Mouse (Mus musculus) ES-E14 (cell line): Measurements from ENCODE around the gene Shroom4. TPM values are rescaled to one million over a fixed set of nuclear protein-coding genes. Genes with fewer than 3 reads are reported as not detected.

Source experiments
- DNase-seq: peaks from one replicate; pipeline ENCODE4 v3.0.0-alpha.2; 2013; ENCODE audit warnings: low read depth, low spot score
- H3K27ac ChIP-seq: 2 replicates; pipeline ENCODE4 v1.5.1; 2012; ENCODE audit warnings: low read depth, mild to moderate bottlenecking, low read length, moderate library complexity, mixed read lengths; ENCODE audit not compliant: poor library complexity, insufficient read depth, severe bottlenecking
- H3K36me3 ChIP-seq: 2 replicates; pipeline ENCODE4 v1.6.1; 2012; ENCODE audit warnings: mild to moderate bottlenecking, low read length, moderate library complexity, mixed read lengths; ENCODE audit not compliant: control insufficient read depth, poor library complexity, insufficient read depth, severe bottlenecking
- H3K4me1 ChIP-seq, 2 experiments: fragments of 150-350 bp in 1 of 2; sonication (generic) in 1 of 2; 2 replicates each; pipeline ENCODE4 v1.6.1; 2012; ENCODE audit warnings: low read length in 2 of 2, mild to moderate bottlenecking in 1 of 2, mixed read lengths in 1 of 2; ENCODE audit not compliant: control insufficient read depth in 2 of 2, insufficient read depth in 2 of 2, poor library complexity in 1 of 2
- H3K4me3 ChIP-seq, 2 experiments: fragments of 150-350 bp in 1 of 2; sonication (generic) in 1 of 2; 2 replicates each; pipeline ENCODE4 v1.5.1; 2012; ENCODE audit warnings: low read length in 2 of 2, low read depth in 1 of 2, mild to moderate bottlenecking in 1 of 2, mixed read lengths in 1 of 2; ENCODE audit not compliant: insufficient read depth in 1 of 2, poor library complexity in 1 of 2, severe bottlenecking in 1 of 2
- H3K9ac ChIP-seq: 2 replicates; pipeline ENCODE4 v1.6.1; 2012; ENCODE audit warnings: low read depth, mild to moderate bottlenecking, low read length, mixed read lengths; ENCODE audit not compliant: poor library complexity, insufficient read depth, severe bottlenecking
- H3K9me3 ChIP-seq: fragments of 150-350 bp; sonication (generic); 2 replicates; pipeline ENCODE4 v1.6.1; 2012; ENCODE audit warnings: low read depth, mild to moderate bottlenecking, low read length; ENCODE audit not compliant: control insufficient read depth, insufficient read depth
- CHD2 ChIP-seq: IDR thresholded peaks from 2 replicates; pipeline ENCODE4 v1.6.1; 2014; ENCODE audit warnings: mild to moderate bottlenecking, low read depth, low read length, inconsistent platforms
- HCFC1 ChIP-seq: IDR thresholded peaks from 2 replicates; pipeline ENCODE4 v1.6.1; 2012; ENCODE audit warnings: low read length, inconsistent platforms, borderline replicate concordance; ENCODE audit not compliant: insufficient read depth
- MAFK ChIP-seq: IDR thresholded peaks from 2 replicates; pipeline ENCODE4 v1.6.1; 2014; ENCODE audit warnings: mild to moderate bottlenecking, low read depth, low read length, inconsistent platforms; ENCODE audit not compliant: insufficient read depth
- ZC3H11A ChIP-seq: IDR thresholded peaks from 2 replicates; pipeline ENCODE4 v1.6.1; 2012; ENCODE audit warnings: low read depth, mild to moderate bottlenecking, inconsistent platforms, low read length, borderline replicate concordance
- ZNF384 ChIP-seq: IDR thresholded peaks from 2 replicates; pipeline ENCODE4 v1.6.1; 2012; ENCODE audit warnings: low read depth, low read length, inconsistent platforms
- in situ Hi-C, 2 experiments: fragments of 600-800 bp; cut with MboI; formaldehyde crosslinking; loops; one replicate each; pipeline ENCODE4 v1.15.1; 2025; ENCODE audit warnings: low sequenced_read_pairs in 2 of 2, inconsistent platforms in 1 of 2; ENCODE audit not compliant: unreplicated experiment in 2 of 2
- total RNA-seq: library from RNA; depleted of rRNA; stranded (reverse); fragments of 300-350 nt; gene quantifications from 2 replicates; pipeline ENCODE4 v1.2.3, GENCODE M21; 2012

Shroom4 gene
- total RNA-seq, 1 experiment = 12.7 TPM

- H3K36me3 ChIP-seq = no peaks in the 10 kb centered on the region
- H3K9ac ChIP-seq = no peak overlapping the region
- in situ Hi-C loops = no loop called here
- no peak for DNase-seq
- H3K4me1 ChIP-seq = no peaks in the 10 kb centered on the region
- no peaks in the 10 kb centered on the region for H3K9me3 ChIP-seq
- TF ChIP-seq ZNF384 = no peak
- no peak for TF ChIP-seq ZC3H11A
- TF ChIP-seq MAFK = no peak
- TF ChIP-seq CHD2 = no peak
- TF ChIP-seq HCFC1 = no peak
- H3K4me3 ChIP-seq = no peak overlapping the region
- no peak overlapping the region for H3K27ac ChIP-seq
These were observed 75.5 kb downstream of the Shroom4 start for GRCm38 (mm10) chrX:6475177-6475576.

DNA sequence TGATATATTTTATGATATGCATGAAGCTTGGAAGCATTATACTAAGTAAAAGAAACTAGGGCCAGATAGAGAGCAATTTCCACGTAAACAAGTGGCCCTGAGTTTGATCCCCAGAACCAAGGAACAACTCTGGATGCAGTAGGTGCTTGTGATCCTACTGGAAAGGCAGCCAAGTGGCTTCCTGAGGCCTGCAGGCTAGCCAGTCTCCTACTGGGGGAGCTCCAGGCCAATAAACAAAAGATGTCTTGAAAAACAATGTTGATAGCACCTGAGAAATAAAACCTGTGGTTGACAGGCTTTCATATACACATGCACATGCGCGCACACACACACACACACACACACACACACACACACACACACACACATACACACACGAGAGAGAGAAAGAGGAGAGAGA is 82.6 kb downstream of the Shroom4 start:
- TF ChIP-seq ZNF384 (no peak), ZC3H11A (no peak), HCFC1 (no peak), CHD2 (no peak), MAFK (no peak)
- H3K36me3 ChIP-seq = no peaks in the 10 kb centered on the region
- H3K9me3 ChIP-seq = no peaks in the 10 kb centered on the region
- DNase-seq = no peak
- H3K4me3 ChIP-seq = no peak overlapping the region
- H3K27ac ChIP-seq = no peak overlapping the region
- no peak overlapping the region for H3K9ac ChIP-seq
- in situ Hi-C loops = no loop called here
- no peaks in the 10 kb centered on the region for H3K4me1 ChIP-seq

DNA sequence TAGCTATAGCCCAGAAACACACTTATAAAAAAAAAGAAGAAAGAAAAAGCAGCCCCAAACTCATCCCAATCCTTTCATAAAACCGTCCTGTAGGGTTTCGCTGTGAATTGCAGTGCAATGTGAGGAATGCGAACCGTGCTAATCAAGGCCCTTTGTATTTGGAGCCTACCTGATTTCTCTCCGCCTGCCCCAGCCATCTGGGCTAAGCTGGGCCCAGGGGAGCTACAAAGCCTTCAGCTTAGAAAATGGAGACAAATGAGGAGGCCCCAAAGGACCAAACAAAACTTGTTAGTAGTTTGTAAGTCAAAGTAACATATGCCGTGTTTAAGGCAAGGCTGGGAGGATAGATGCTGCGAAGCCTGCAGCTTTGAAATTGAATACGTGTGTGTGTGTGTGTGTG is 84.2 kb downstream of the Shroom4 start:
- in situ Hi-C loops = no loop called here
- Histone ChIP-seq H3K4me1 (no peaks in the 10 kb centered on the region), H3K9ac (no peak overlapping the region), H3K36me3 (no peaks in the 10 kb centered on the region), H3K4me3 (no peak overlapping the region), H3K27ac (no peak overlapping the region), H3K9me3 (no peaks in the 10 kb centered on the region)
- DNase-seq = no peak
- no peak for TF ChIP-seq CHD2

DNA sequence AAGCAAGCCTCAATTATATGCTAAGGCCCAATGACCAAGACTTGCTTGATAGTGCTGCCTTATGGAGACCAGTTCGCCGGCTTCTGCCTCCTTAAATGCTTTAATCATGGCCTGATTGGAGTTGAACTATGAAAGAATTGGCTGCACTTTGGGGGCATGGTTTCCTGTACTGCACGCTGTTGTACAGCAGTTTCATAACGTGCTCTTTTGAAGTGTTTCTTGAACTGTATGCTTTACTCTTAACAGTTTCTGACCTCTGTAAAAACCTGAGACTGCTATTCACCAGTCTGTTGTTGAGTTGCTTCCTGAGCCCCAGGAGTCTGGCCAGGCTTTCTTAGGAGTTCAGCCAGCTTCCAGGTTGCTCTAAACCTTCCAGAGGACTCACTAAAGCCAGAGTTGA is 90.8 kb downstream of the Shroom4 start:
- H3K4me3 ChIP-seq = no peak overlapping the region
- no peak overlapping the region for H3K27ac ChIP-seq
- H3K36me3 ChIP-seq = no peaks in the 10 kb centered on the region
- no peak for TF ChIP-seq HCFC1
- TF ChIP-seq ZNF384 = no peak
- TF ChIP-seq CHD2 = no peak
- TF ChIP-seq MAFK = no peak
- no peak for TF ChIP-seq ZC3H11A
- no peak for DNase-seq
- no peak overlapping the region for H3K9ac ChIP-seq
- in situ Hi-C loops = no loop called here
- no peaks in the 10 kb centered on the region for H3K9me3 ChIP-seq
- H3K4me1 ChIP-seq = no peaks in the 10 kb centered on the region

DNA sequence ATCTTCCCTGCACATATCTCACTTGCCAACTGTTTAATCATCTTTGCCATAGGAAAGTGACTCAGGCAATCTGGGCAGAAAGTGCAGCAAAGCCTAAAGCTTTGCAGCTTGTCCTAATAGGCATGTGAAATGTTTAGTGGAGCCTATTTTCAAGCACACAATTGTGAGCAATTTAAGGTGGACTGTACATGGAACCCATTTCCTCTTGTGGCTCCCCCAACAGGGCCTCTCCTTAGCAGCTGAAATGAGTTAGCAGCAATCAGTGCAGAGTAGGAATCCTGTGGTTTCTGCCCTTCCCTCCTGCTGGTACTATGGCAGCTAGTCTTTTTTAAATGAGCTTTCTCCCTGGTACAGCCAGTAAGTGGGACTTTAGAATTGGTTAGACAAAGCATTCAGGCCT is 95.8 kb downstream of the Shroom4 start:
- no peak overlapping the region for H3K27ac ChIP-seq

More for the DNA sequence above, 95.8 kb downstream of the Shroom4 start:
- no peak for TF ChIP-seq CHD2
- no peak for TF ChIP-seq HCFC1
- no peak for TF ChIP-seq ZC3H11A
- no peak for TF ChIP-seq MAFK
- TF ChIP-seq ZNF384 = no peak
- Histone ChIP-seq H3K36me3 (no peaks in the 10 kb centered on the region), H3K9me3 (no peaks in the 10 kb centered on the region), H3K9ac (no peak overlapping the region), H3K4me3 (no peak overlapping the region), H3K4me1 (no peaks in the 10 kb centered on the region)
- in situ Hi-C loops = no loop called here
- no peak for DNase-seq
